Mouse (Mus musculus) lung, adult 2 months (tissue): ENCODE measurements around the gene Prss45.

Source experiments
- CTCF ChIP-seq: fragments of 200-500 bp; IDR thresholded peaks from 2 replicates; pipeline ENCODE4 v1.5.1; 2011; ENCODE audit warnings: mild to moderate bottlenecking, low read length, control low read depth; ENCODE audit not compliant: insufficient read depth
- POLR2A ChIP-seq: fragments of 200-500 bp; IDR thresholded peaks from 2 replicates; pipeline ENCODE4 v1.6.1; 2011; ENCODE audit warnings: low read depth, mild to moderate bottlenecking, control low read depth, low read length, borderline replicate concordance; ENCODE audit errors: extremely low read depth

DNA sequence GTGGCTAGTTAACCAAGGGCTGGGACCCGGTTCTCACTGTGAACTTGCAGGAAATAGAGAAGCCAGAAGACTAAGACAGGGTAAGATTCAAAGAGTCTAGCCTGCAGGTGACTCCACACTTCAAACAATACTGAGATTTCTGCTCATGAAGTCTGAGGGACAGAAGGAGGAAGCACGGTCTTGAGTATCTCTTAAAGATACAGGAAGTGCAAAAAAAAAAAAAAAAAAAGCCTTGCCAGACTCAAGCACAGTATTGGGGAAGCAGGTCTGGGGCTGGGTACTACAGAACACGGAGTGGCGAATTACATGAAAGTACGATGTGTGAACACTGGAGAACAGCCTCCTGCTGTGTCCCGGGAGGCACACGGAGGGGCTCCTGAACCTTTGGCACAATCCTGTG is 8.6 kb upstream of the Prss45 start:
- no peak for TF ChIP-seq CTCF
- no peak for TF ChIP-seq POLR2A
